In the genomic region with DNA sequence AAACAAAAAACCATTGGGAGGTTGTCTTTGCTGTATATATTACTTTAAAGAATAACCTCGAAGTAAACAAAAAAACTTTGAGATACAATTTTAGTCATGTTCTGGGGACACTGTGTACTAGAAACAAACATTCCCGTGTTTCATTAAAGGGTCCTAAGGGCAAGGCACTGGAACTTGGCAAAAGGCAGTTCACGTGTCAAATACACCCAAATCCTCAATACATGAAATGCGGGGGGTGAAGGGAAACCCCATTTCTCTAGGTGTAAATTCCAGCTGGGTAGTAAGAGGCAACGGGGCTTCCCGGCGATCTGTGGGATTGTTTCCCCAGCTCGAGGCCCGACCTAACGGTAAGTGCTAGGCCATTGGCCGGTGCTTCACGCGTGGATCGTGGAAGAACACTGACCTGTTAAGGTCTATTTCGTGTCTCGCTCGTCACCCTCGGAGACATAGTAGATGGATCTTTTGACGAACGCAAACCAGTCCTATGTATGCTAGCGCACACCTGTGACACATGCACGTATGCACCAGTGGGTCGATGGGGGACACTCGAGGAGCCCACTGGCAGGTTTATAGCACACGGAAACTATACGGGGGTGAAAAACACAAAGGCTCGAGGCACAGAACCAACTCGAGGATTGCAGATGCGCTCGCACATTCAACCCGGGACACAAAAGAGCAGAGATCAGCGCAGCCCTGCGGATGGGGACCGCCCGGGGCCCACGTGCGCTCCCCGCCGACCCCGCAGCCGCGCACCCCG, we compare ENCODE assay signal across 8 mouse cellular contexts. TPM values are rescaled to one million over a fixed set of nuclear protein-coding genes. Genes with fewer than 3 reads are reported as not detected.
DNase-seq lines count a peak whose midpoint lies in the region; ATAC-seq and TF ChIP-seq lines count a peak whose summit lies in the region.

No protein-coding gene starts in this region.

- peak overlapping the region; percentile 97 for H3K4me3 ChIP-seq in gastrocnemius, adult 2 months
- H3K4me3 ChIP-seq in forebrain, embryonic 13.5 days: peak overlapping the region; percentile 90
- H3K4me3 ChIP-seq in hindbrain, embryonic 12.5 days: peak overlapping the region; percentile 83
- peak overlapping the region; percentile 47 for H3K4me3 ChIP-seq in macrophage (ENCODE audit: inconsistent target)

- intact Hi-C loops in gastrocnemius, adult 2 months (cut with DNase I): loop anchor here (2.0 kb wide), 2 partner anchors 49 to 97 kb away; no protein-coding TSS in a partner anchor
- intact Hi-C loops in gastrocnemius, postnatal 36 days (cut with DNase I): loop anchor here (2.0 kb wide), 1 partner anchor 51 kb away; no protein-coding TSS in a partner anchor

- H3K36me3 ChIP-seq in forebrain, embryonic 13.5 days (ENCODE audit: poor library complexity, severe bottlenecking): no peaks in the 10 kb centered on the region
- no peaks in the 10 kb centered on the region for H3K36me3 ChIP-seq in hindbrain, embryonic 12.5 days
- H3K36me3 ChIP-seq in macrophage (ENCODE audit: inconsistent target): no peaks in the 10 kb centered on the region

- peak overlapping the region; percentile 97 for H3K27ac ChIP-seq in gastrocnemius, adult 2 months
- H3K27ac ChIP-seq in forebrain, embryonic 13.5 days: peak overlapping the region; percentile 85
- peak overlapping the region; percentile 93 for H3K27ac ChIP-seq in hindbrain, embryonic 12.5 days
- no peak overlapping the region for H3K27ac ChIP-seq in macrophage

- peak overlapping the region; percentile 91 for H3K9ac ChIP-seq in forebrain, embryonic 13.5 days
- H3K9ac ChIP-seq in hindbrain, embryonic 12.5 days: peak overlapping the region; percentile 89

- peak overlapping the region; percentile 81 for H3K4me2 ChIP-seq in forebrain, embryonic 13.5 days
- peak overlapping the region; percentile 77 for H3K4me2 ChIP-seq in hindbrain, embryonic 12.5 days (replicated peaks)

- H3K9me3 ChIP-seq in forebrain, embryonic 13.5 days (replicated peaks): no peaks in the 10 kb centered on the region
- H3K9me3 ChIP-seq in hindbrain, embryonic 12.5 days (replicated peaks): no peaks in the 10 kb centered on the region

- peaks cover 42% of the 10 kb centered on the region for H3K79me2 ChIP-seq in macrophage (ENCODE audit: inconsistent target)

- DNase-seq in gastrocnemius, adult 2 months: peak; percentile 45
- DNase-seq in gastrocnemius, postnatal 36 days: no peak
- DNase-seq in layer of hippocampus, postnatal 14 days (ENCODE audit: low spot score in 2 of 2): peak; percentile 25 to 65
- peak; percentile 36 for DNase-seq in right cerebral cortex, postnatal 25 days

- H3K27me3 ChIP-seq in forebrain, embryonic 13.5 days: no peaks in the 10 kb centered on the region
- no peaks in the 10 kb centered on the region for H3K27me3 ChIP-seq in hindbrain, embryonic 12.5 days

- peaks cover 34% of the 10 kb centered on the region for H3K4me1 ChIP-seq in forebrain, embryonic 13.5 days
- peaks cover 16% of the 10 kb centered on the region for H3K4me1 ChIP-seq in hindbrain, embryonic 12.5 days

- TF ChIP-seq CTCF in gastrocnemius, adult 2 months (IDR thresholded peaks at IDR 0.05): no peak

- 0 out of 2 replicates have a peak, but pooled peaks have one; percentile 47 for ATAC-seq in cerebellum, adult (ENCODE audit: insufficient number of reproducible peaks, low FRiP score, low TSS enrichment)
- peak; percentile 78 for ATAC-seq in forebrain, embryonic 13.5 days
- peak; percentile 81 for ATAC-seq in hindbrain, embryonic 12.5 days (ENCODE audit: low FRiP score)

- 8% methylated on average over 43 of the region's 43 CpGs for WGBS in forebrain, embryonic 13.5 days
- WGBS in hindbrain, embryonic 12.5 days: 10% methylated on average over 43 of the region's 43 CpGs
- WGBS in macrophage (ENCODE audit: missing documents): 9% methylated on average over 40 of the region's 43 CpGs

RNA-seq across cellular contexts. Expression of a gene that starts 1.0 kb away (rescaled TPM):
- total RNA-seq in gastrocnemius, adult 2 months (2021): 10 to 100 TPM; 24.7 to 26.5 TPM
- 10 to 100 TPM; 17.9 to 19.7 TPM for total RNA-seq in gastrocnemius, postnatal 36 days (2021)
- 17.6 and 18.6 TPM in 2 replicates for polyA plus RNA-seq in forebrain, embryonic 13.5 days (2015; fragmentation: Nextera tagmentation; extraction: Ambion mirVana)
- polyA plus RNA-seq in hindbrain, embryonic 12.5 days (2016; fragmentation: Nextera tagmentation; extraction: Ambion mirVana): 20.2 and 22.3 TPM in 2 replicates
- 10 to 100 TPM; 34.9 to 35.4 TPM for total RNA-seq in layer of hippocampus, postnatal 14 days (2021)
- total RNA-seq in macrophage (2018; cell fraction: chromatin; rRNA removed): 10 to 100 TPM; 55.9 to 99.4 (median 67.0) TPM
- 10 to 100 TPM; 17.9 to 29.7 (median 22.2) TPM for total RNA-seq in macrophage (2018; cell fraction: cytosol; rRNA removed)
- total RNA-seq in macrophage (2018; cell fraction: nucleus; rRNA removed): 10 to 100 TPM; 44.6 to 85.2 (median 55.1) TPM
- 15.1 to 17.2 TPM (median 15.4 TPM) in 3 replicates for polyA plus RNA-seq in macrophage (2018)

Comparison
In these comparisons a context has a peak if more than half of its experiments do, and no peak if none do; other contexts are left out.
1. DNase-seq: peak in gastrocnemius, adult 2 months (single experiment), layer of hippocampus, postnatal 14 days (2 of 2) and right cerebral cortex, postnatal 25 days (single experiment); none in gastrocnemius, postnatal 36 days (0 of 2).
2. H3K4me3 ChIP-seq: peak in every context shown above with its lines; median percentile 97 in gastrocnemius, adult 2 months; 90 in forebrain, embryonic 13.5 days; 83 in hindbrain, embryonic 12.5 days; 47 in macrophage.
3. Peak in every context shown above with its lines, with median percentiles within 50 percentile points of each other: ATAC-seq.